Mouse (Mus musculus): ENCODE data around the gene L2hgdh. TPM values are rescaled to one million over a fixed set of nuclear protein-coding genes. Genes with fewer than 3 reads are reported as not detected.

Gene L2hgdh
- polyA plus RNA-seq (2015; fragmentation: Nextera tagmentation; extraction: Ambion mirVana), result 18.4 and 18.5 TPM in 2 replicates

DNA sequence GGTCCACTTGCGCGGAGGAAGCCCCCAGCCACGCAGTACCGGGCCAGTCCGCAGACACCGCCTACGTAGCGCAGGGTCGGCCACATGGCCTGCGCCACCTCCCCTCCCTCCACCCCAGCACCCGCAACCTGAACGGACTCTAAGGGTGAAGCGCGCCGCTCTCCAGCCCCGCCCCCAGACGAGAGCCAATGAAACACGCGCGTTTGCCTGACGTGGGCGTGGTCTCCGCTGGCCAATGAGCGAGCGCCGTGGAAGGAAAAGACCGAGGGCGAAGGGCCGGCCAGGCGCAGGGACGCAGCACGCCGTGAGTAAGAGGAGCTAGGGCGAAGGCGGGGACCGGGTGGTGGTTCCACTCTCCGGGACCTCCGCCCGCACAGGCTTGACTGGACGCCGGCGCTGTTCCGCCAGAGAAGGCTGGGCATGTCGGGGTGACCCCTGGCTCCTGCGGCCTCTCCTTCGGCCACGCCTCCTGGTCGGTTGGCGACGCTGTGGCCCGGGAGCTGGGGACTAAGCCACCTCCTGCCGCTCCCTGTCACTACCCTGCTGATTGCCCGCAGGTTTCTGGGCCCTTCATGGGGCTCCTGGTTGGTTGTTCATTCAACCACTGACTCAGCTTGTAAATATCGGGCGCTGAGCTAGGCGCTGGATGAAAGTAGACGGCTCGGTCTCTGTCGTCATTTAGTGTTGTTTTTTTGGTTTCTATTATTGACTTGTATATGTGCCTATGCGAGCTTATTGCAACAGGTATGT is at the start of gene L2hgdh, which contains the start of gene Atp5s:
L2hgdh (minus strand) TSS at position 163 of the 750 bp plus-strand sequence.
Atp5s (plus strand) TSS at position 240 of the 750 bp plus-strand sequence.
- peak; percentile 94 for ATAC-seq (replicated peaks; ENCODE audit: extremely low read depth, insufficient read depth, low FRiP score)

GRCm38 (mm10) chr12:69768841-69769240 is 44.2 kb upstream of the L2hgdh start:
- no peak overlapping the region for H3K4me3 ChIP-seq (ENCODE audit: low read length)
- no peaks in the 10 kb centered on the region for H3K27me3 ChIP-seq (ENCODE audit: control insufficient read depth, insufficient read depth, low read length)
- no peak for ATAC-seq (replicated peaks; ENCODE audit: extremely low read depth, insufficient read depth, low FRiP score)
- H3K4me1 ChIP-seq (ENCODE audit: control insufficient read depth, insufficient read depth, low read length), result no peaks in the 10 kb centered on the region
- H3K9me3 ChIP-seq (replicated peaks; ENCODE audit: control insufficient read depth, low read length), result 0 out of 2 replicates have a peak, but pooled peaks cover 2% of the 10 kb centered on the region
- WGBS, result 80% methylated on average over 2 of the region's 2 CpGs
- no peak overlapping the region for H3K27ac ChIP-seq (ENCODE audit: low read length)
- H3K4me2 ChIP-seq (ENCODE audit: low read depth, low read length), result no peak overlapping the region
- no peak overlapping the region for H3K9ac ChIP-seq (ENCODE audit: low read length)
- no peaks in the 10 kb centered on the region for H3K36me3 ChIP-seq (ENCODE audit: control insufficient read depth, insufficient read depth)

More for the DNA sequence above, at the start of gene L2hgdh, which contains the start of gene Atp5s:
- Histone ChIP-seq H3K4me3 (ENCODE audit: low read length) (peak within 1 kb of the TSS; percentile 72), H3K27ac (ENCODE audit: low read length) (peak within 1 kb of the TSS; percentile 87), H3K9ac (ENCODE audit: low read length) (peak within 1 kb of the TSS; percentile 79), H3K27me3 (ENCODE audit: control insufficient read depth, insufficient read depth, low read length) (no peaks in the 10 kb centered on the region), H3K9me3 (replicated peaks; ENCODE audit: control insufficient read depth, low read length) (no peaks in the 10 kb centered on the region), H3K4me2 (ENCODE audit: low read depth, low read length) (peak within 1 kb of the TSS; percentile 78), H3K4me1 (ENCODE audit: control insufficient read depth, insufficient read depth, low read length) (peaks cover 16% of the 10 kb centered on the region), H3K36me3 (ENCODE audit: control insufficient read depth, insufficient read depth) (peaks cover 5% of the 10 kb centered on the region; the same call in 1 of the 2 replicates)
- WGBS, result under 1% methylated on average over 60 of the region's 60 CpGs

DNA sequence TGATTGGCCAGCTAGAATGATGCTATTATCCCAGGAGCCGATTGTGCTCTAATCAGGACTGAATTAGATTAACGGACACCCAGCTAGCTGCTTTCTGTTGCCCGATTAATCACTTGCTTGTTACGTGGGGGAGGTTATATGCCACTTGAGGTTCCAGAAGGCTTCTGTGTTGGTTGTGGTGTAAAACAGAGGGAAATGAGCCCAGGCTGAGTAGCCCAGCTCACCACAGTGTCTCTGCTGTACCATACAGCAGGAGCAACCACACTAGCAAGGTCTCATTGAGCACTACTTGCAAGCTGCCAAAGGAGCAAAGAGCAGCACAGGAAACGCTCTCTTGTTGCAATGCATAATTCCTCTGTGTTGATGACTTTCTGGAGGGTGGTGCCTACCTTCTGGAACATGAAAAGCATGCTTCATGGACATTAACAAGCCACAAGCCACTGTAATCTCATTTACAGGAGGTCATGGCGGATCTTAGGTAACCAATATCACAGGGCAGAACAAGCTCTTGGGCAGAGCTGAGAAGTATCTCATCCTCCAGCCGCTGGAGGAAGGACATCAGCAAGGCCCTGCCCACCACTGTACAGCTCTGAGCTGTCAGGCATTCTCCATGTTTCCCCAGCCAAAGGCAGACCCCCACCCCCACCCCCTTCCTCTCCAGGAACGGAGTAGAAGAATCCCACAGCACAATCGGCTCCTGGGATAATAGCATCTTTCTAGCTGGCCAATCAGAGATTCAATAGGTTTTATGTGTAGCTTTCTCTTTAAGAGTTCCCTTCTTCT is 43.0 kb upstream of the L2hgdh start:
- no peak for ATAC-seq (replicated peaks; ENCODE audit: extremely low read depth, insufficient read depth, low FRiP score)
- H3K36me3 ChIP-seq (ENCODE audit: control insufficient read depth, insufficient read depth), result no peaks in the 10 kb centered on the region
- H3K9ac ChIP-seq (ENCODE audit: low read length), result no peak overlapping the region
- H3K27me3 ChIP-seq (ENCODE audit: control insufficient read depth, insufficient read depth, low read length), result no peaks in the 10 kb centered on the region
- no peak overlapping the region for H3K4me3 ChIP-seq (ENCODE audit: low read length)
- no peak overlapping the region for H3K27ac ChIP-seq (ENCODE audit: low read length)
- WGBS, result 54% methylated on average over 9 of the region's 9 CpGs
- 0 out of 2 replicates have a peak, but pooled peaks cover 2% of the 10 kb centered on the region for H3K9me3 ChIP-seq (replicated peaks; ENCODE audit: control insufficient read depth, low read length)
- no peaks in the 10 kb centered on the region for H3K4me1 ChIP-seq (ENCODE audit: control insufficient read depth, insufficient read depth, low read length)
- H3K4me2 ChIP-seq (ENCODE audit: low read depth, low read length), result no peak overlapping the region

GRCm38 (mm10) chr12:69766185-69766904 is 41.7 kb upstream of the L2hgdh start:
- H3K27ac ChIP-seq (ENCODE audit: low read length), result no peak overlapping the region
- 0 out of 2 replicates have a peak, but pooled peaks cover 5% of the 10 kb centered on the region for H3K9me3 ChIP-seq (replicated peaks; ENCODE audit: control insufficient read depth, low read length)
- WGBS, result 77% methylated on average over 10 of the region's 10 CpGs
- H3K4me2 ChIP-seq (ENCODE audit: low read depth, low read length), result no peak overlapping the region
- ATAC-seq (replicated peaks; ENCODE audit: extremely low read depth, insufficient read depth, low FRiP score), result no peak
- no peak overlapping the region for H3K9ac ChIP-seq (ENCODE audit: low read length)
- no peaks in the 10 kb centered on the region for H3K36me3 ChIP-seq (ENCODE audit: control insufficient read depth, insufficient read depth)
- H3K27me3 ChIP-seq (ENCODE audit: control insufficient read depth, insufficient read depth, low read length), result no peaks in the 10 kb centered on the region
- no peaks in the 10 kb centered on the region for H3K4me1 ChIP-seq (ENCODE audit: control insufficient read depth, insufficient read depth, low read length)
- H3K4me3 ChIP-seq (ENCODE audit: low read length), result no peak overlapping the region

DNA sequence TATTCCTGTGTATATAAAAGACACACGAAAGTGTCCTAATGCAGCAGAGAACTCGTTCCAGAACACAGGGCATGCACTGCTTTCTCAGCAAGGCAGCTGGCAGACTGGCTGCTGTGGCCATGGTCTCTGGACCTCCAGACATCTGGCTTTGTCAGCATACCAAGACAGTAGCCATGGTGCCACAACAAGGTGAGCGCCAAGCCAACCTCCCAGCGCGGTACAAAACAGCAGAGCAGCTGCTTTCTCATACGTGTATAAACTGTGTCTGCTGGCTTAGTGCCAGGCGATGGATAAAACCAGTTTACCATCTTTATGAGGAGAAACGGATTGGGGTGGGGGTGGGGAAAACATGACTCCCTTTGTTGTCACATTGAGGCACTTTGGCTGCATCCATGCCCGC is 40.9 kb upstream of the L2hgdh start:
- 76% methylated on average over 9 of the region's 9 CpGs for WGBS
- 0 out of 2 replicates have a peak, but pooled peaks cover 4% of the 10 kb centered on the region for H3K9me3 ChIP-seq (replicated peaks; ENCODE audit: control insufficient read depth, low read length)
- H3K4me3 ChIP-seq (ENCODE audit: low read length), result no peak overlapping the region
- H3K4me2 ChIP-seq (ENCODE audit: low read depth, low read length), result no peak overlapping the region
- no peaks in the 10 kb centered on the region for H3K27me3 ChIP-seq (ENCODE audit: control insufficient read depth, insufficient read depth, low read length)
- no peak overlapping the region for H3K9ac ChIP-seq (ENCODE audit: low read length)
- ATAC-seq (replicated peaks; ENCODE audit: extremely low read depth, insufficient read depth, low FRiP score), result no peak
- H3K27ac ChIP-seq (ENCODE audit: low read length), result no peak overlapping the region
- no peaks in the 10 kb centered on the region for H3K36me3 ChIP-seq (ENCODE audit: control insufficient read depth, insufficient read depth)
- no peaks in the 10 kb centered on the region for H3K4me1 ChIP-seq (ENCODE audit: control insufficient read depth, insufficient read depth, low read length)

DNA sequence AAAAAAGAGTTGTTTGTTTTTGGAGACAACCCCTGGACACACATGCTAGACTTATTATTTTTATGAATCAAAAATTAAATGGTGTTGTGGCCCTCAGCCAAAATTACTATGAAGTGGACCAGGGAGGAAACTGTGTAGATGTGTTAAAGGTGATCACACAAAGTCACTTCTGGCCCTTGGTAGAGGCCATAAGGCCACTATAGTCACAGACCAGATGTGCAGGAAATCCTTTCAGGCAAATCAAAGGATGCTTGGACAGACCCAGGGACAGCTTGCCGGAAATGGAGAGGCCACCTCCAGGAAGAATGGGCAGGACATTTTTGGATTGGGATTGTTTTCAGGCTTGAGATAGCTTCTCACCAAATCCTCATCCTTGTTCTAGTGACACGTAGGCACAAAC is 36.9 kb upstream of the L2hgdh start:
- 73% methylated on average over 2 of the region's 2 CpGs for WGBS
- Histone ChIP-seq H3K27ac (ENCODE audit: low read length) (no peak overlapping the region; the same call in 1 of the 2 replicates), H3K4me3 (ENCODE audit: low read length) (no peak overlapping the region), H3K27me3 (ENCODE audit: control insufficient read depth, insufficient read depth, low read length) (no peaks in the 10 kb centered on the region), H3K4me2 (ENCODE audit: low read depth, low read length) (no peak overlapping the region), H3K9ac (ENCODE audit: low read length) (no peak overlapping the region), H3K36me3 (ENCODE audit: control insufficient read depth, insufficient read depth) (no peaks in the 10 kb centered on the region), H3K9me3 (replicated peaks; ENCODE audit: control insufficient read depth, low read length) (0 out of 2 replicates have a peak, but pooled peaks cover 2% of the 10 kb centered on the region), H3K4me1 (ENCODE audit: control insufficient read depth, insufficient read depth, low read length) (peaks cover 18% of the 10 kb centered on the region)
- no peak for ATAC-seq (replicated peaks; ENCODE audit: extremely low read depth, insufficient read depth, low FRiP score)

DNA sequence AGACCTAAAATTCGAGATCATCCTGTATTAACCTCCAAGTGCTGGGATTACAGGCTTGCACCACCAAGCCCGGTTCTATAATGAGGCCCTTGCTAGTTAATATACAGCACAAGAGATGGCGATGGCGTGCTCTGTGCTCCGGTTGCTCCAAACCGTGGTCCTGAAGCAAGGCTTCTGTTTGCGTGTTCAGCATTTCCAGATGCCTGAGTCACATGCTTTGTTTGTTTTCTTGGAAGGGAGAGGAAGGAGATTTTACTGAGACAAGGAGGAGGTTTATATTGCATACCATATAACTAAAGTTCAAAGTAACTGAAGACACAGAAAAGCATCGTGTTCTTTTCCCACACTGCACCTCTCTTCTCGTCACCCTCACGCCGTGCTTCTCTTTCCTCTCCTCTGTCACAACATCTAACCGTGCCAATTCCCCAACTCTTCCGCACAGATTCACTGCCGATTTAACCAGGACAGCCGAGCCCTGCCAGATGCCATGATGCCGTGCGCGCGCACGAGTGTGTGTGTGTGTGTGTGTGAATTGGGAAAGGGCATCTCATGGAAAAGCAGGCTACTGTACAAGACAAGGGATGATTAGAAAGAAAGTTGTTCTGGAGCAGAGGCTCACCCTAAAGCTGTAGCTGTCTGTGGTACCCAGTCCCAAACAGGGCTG is 36.2 kb upstream of the L2hgdh start:
- H3K27me3 ChIP-seq (ENCODE audit: control insufficient read depth, insufficient read depth, low read length), result no peaks in the 10 kb centered on the region
- no peak overlapping the region for H3K4me2 ChIP-seq (ENCODE audit: low read depth, low read length)
- H3K9ac ChIP-seq (ENCODE audit: low read length), result no peak overlapping the region
- no peak overlapping the region for H3K4me3 ChIP-seq (ENCODE audit: low read length)
- peaks cover 18% of the 10 kb centered on the region for H3K4me1 ChIP-seq (ENCODE audit: control insufficient read depth, insufficient read depth, low read length)
- H3K27ac ChIP-seq (ENCODE audit: low read length), result peak overlapping the region; percentile 44; the same call in 1 of the 2 replicates
- 78% methylated on average over 20 of the region's 20 CpGs for WGBS
- no peaks in the 10 kb centered on the region for H3K36me3 ChIP-seq (ENCODE audit: control insufficient read depth, insufficient read depth)
- H3K9me3 ChIP-seq (replicated peaks; ENCODE audit: control insufficient read depth, low read length), result 0 out of 2 replicates have a peak, but pooled peaks cover 2% of the 10 kb centered on the region
- ATAC-seq (replicated peaks; ENCODE audit: extremely low read depth, insufficient read depth, low FRiP score), result no peak

GRCm38 (mm10) chr12:69760014-69760413 is 35.3 kb upstream of the L2hgdh start:
- H3K4me3 ChIP-seq (ENCODE audit: low read length), result no peak overlapping the region
- WGBS, result 58% methylated on average over 6 of the region's 6 CpGs
- H3K9me3 ChIP-seq (replicated peaks; ENCODE audit: control insufficient read depth, low read length), result 0 out of 2 replicates have a peak, but pooled peaks cover 2% of the 10 kb centered on the region
- H3K9ac ChIP-seq (ENCODE audit: low read length), result no peak overlapping the region
- no peak overlapping the region for H3K4me2 ChIP-seq (ENCODE audit: low read depth, low read length)
- ATAC-seq (replicated peaks; ENCODE audit: extremely low read depth, insufficient read depth, low FRiP score), result no peak
- no peak overlapping the region for H3K27ac ChIP-seq (ENCODE audit: low read length)
- no peaks in the 10 kb centered on the region for H3K36me3 ChIP-seq (ENCODE audit: control insufficient read depth, insufficient read depth)
- peaks cover 18% of the 10 kb centered on the region for H3K4me1 ChIP-seq (ENCODE audit: control insufficient read depth, insufficient read depth, low read length)
- no peaks in the 10 kb centered on the region for H3K27me3 ChIP-seq (ENCODE audit: control insufficient read depth, insufficient read depth, low read length)

All from heart, embryonic 16.5 days (tissue).